Mouse (Mus musculus) hindbrain, embryonic 15.5 days (tissue): ENCODE results near the gene Calr. TPM values are rescaled to one million over a fixed set of nuclear protein-coding genes. Genes with fewer than 3 reads are reported as not detected.

Experiments used
- ATAC-seq: fragments of 200-750 bp; cut with Nextera tagmentation; 2 replicates; pipeline ENCODE4 v1.8.0; 2017; ENCODE audit warnings: low read depth, moderate number of reproducible peaks, moderate TSS enrichment; ENCODE audit not compliant: low FRiP score
- H3K27ac ChIP-seq: fragments of 300-500 bp; sonication (generic); replicated peaks from 2 replicates; pipeline ENCODE4 v1.5.1; 2015; ENCODE audit warnings: mild to moderate bottlenecking, inconsistent platforms
- H3K27me3 ChIP-seq: fragments of 300-500 bp; sonication (generic); 2 replicates; pipeline ENCODE4 v1.6.1; 2015; ENCODE audit warnings: control low read depth, inconsistent platforms
- H3K36me3 ChIP-seq: fragments of 300-500 bp; sonication (generic); 2 replicates; pipeline ENCODE4 v1.6.1; 2015; ENCODE audit warnings: control low read depth, inconsistent platforms
- H3K4me1 ChIP-seq: fragments of 300-500 bp; sonication (generic); replicated peaks from 2 replicates; pipeline ENCODE4 v1.6.1; 2015; ENCODE audit warnings: control low read depth, inconsistent platforms
- H3K4me2 ChIP-seq: fragments of 300-500 bp; sonication (generic); 2 replicates; pipeline ENCODE4 v1.6.1; 2015; ENCODE audit warnings: moderate library complexity, mild to moderate bottlenecking, inconsistent platforms
- H3K4me3 ChIP-seq: fragments of 300-500 bp; sonication (generic); 2 replicates; pipeline ENCODE4 v1.5.1; 2015; ENCODE audit warnings: mild to moderate bottlenecking, inconsistent platforms
- H3K9ac ChIP-seq: fragments of 300-500 bp; sonication (generic); 2 replicates; pipeline ENCODE4 v1.6.1; 2015; ENCODE audit warnings: inconsistent platforms
- H3K9me3 ChIP-seq: fragments of 300-500 bp; sonication (generic); 2 replicates; pipeline ENCODE4 v1.6.1; 2016; ENCODE audit warnings: control low read depth, inconsistent platforms
- WGBS: fragments of 180-500 bp; shearing (Covaris S2); methylation state at CpG from one replicate; pipeline ENCODE4 v1.1.7; 2015; 5-methylcytosine and 5-hydroxymethylcytosine counted together
- polyA plus RNA-seq: library from polyadenylated mRNA; unstranded; fragments of >200 nt; fragmentation: Nextera tagmentation; extraction: Ambion mirVana; gene quantifications from 2 replicates; pipeline ENCODE4 v1.2.1, GENCODE M21; 2015

Calr gene
- polyA plus RNA-seq, 1 experiment from 2014 or later = 710 TPM

DNA sequence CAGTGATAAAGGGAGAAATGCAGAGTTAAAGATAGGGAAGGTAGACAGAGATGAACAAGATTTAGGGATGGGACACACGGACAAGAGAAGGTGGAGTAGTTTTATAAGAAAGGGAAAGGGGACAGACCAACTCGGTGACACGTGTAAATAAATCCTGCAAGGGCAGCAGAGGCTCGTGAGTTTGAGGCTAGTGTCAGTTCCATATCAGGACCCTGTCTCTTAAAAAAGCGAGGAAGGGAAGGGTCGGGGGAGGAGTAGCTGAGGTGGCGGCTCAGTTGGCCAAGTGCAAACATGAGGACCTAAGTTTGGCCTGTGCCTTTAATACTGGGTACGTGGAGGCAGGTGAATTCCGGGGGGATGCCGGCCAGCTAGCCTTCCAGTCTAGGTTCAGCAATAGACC, 35.4 kb downstream of the Calr start:
- no peaks in the 10 kb centered on the region for H3K36me3 ChIP-seq
- 0 out of 2 replicates have a peak, but pooled peaks cover 10% of the 10 kb centered on the region for H3K27me3 ChIP-seq
- peak overlapping the region; percentile 37 for H3K4me3 ChIP-seq
- H3K4me1 ChIP-seq = peaks cover 42% of the 10 kb centered on the region
- ATAC-seq = no peak
- H3K4me2 ChIP-seq = peak overlapping the region; percentile 71
- no peaks in the 10 kb centered on the region for H3K9me3 ChIP-seq
- H3K9ac ChIP-seq = peak overlapping the region; percentile 38
- H3K27ac ChIP-seq = peak overlapping the region; percentile 67
- 12% methylated on average over 10 of the region's 10 CpGs for WGBS

DNA sequence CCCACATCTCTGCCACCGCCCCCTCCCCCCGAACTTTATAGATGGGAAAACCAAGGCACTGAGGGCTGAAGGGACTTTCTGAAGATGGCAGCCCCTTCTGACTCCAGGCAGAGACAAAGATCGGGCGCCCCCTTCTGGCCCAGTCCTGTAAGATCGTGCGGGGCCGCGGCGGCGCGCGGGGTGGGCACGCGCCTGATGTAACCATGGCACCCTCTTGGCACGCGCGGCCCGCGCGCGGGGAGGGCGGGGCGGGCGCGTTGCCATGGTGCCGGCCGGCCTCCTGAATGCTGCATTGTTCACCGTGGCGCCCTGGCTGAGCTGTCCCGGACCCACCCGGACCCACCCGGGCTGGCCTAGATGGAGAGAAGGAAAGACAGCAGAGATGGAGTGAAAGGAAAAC, 35.8 kb downstream of the Calr start:
- Histone ChIP-seq H3K4me3 (peak overlapping the region; percentile 37), H3K4me1 (peaks cover 42% of the 10 kb centered on the region), H3K27ac (peak overlapping the region; percentile 67), H3K36me3 (no peaks in the 10 kb centered on the region), H3K27me3 (0 out of 2 replicates have a peak, but pooled peaks cover 10% of the 10 kb centered on the region), H3K9ac (peak overlapping the region; percentile 38), H3K4me2 (peak overlapping the region; percentile 71), H3K9me3 (no peaks in the 10 kb centered on the region)
- WGBS = under 1% methylated on average over 32 of the region's 32 CpGs
- peak; percentile 87 for ATAC-seq

DNA sequence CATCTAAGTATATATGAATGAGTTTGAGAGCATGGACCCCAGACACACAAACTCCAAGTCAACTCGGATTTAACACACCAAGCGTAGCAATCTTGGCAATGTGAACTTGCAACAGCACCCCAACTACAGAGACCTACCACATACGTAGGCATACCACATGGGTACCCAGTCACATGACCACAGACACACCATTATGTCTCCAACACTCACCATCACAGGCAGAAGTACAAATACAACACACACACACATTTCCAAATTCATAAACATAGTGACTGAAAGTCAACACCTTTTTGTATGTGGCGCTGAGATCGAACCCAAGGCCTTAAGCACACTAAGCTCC, 36.8 kb downstream of the Calr start:
- Histone ChIP-seq H3K27me3 (0 out of 2 replicates have a peak, but pooled peaks cover 13% of the 10 kb centered on the region), H3K9ac (no peak overlapping the region), H3K36me3 (no peaks in the 10 kb centered on the region), H3K4me1 (peaks cover 37% of the 10 kb centered on the region), H3K4me2 (no peak overlapping the region), H3K27ac (no peak overlapping the region), H3K4me3 (no peak overlapping the region), H3K9me3 (no peaks in the 10 kb centered on the region)
- 72% methylated on average over 5 of the region's 5 CpGs for WGBS
- ATAC-seq = no peak

DNA sequence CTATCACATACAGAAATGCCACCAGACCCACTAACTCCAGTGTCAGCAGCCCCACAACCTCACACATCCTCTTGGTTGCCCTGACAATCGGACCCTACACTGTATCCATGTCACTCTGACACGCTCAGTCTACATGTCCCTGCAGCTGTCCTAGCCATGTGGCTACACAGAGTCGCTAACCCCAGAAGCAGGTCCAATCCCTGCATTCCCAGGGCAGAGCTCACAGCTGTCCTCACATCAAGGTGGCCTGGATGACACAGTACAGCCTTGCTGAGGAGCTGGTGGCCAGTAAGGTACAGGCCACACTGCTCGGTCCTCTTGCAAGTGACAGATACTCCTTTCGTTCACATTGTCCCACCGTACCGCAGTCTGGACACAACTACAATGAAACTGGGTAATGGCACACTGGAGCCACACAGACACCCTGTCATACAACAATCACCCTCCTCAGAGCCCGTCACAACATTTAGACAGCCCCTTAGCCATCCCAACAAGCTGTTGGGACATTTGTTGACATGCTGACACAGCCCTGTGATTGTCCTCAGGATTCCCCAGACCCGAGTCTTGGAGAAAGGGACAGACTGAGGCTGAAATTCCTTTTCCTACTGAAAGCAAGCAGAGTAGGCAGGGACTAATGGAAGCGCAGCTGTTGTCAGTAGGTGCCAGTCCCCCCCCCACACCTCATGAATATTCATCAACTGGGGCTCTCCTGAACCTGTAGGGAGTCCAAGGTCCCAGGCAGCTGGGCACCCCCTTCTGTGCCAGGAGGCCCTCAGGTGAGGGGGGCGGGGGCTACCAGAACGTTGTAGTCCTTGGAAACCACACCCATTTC, 37.4 kb downstream of the Calr start:
- Histone ChIP-seq H3K27me3 (0 out of 2 replicates have a peak, but pooled peaks cover 18% of the 10 kb centered on the region), H3K4me3 (no peak overlapping the region), H3K4me2 (no peak overlapping the region), H3K27ac (peak overlapping the region; percentile 3; the same call in 1 of the 2 replicates), H3K4me1 (peaks cover 31% of the 10 kb centered on the region), H3K36me3 (no peaks in the 10 kb centered on the region), H3K9ac (no peak overlapping the region), H3K9me3 (no peaks in the 10 kb centered on the region)
- ATAC-seq = no peak
- 49% methylated on average over 12 of the region's 12 CpGs for WGBS

DNA sequence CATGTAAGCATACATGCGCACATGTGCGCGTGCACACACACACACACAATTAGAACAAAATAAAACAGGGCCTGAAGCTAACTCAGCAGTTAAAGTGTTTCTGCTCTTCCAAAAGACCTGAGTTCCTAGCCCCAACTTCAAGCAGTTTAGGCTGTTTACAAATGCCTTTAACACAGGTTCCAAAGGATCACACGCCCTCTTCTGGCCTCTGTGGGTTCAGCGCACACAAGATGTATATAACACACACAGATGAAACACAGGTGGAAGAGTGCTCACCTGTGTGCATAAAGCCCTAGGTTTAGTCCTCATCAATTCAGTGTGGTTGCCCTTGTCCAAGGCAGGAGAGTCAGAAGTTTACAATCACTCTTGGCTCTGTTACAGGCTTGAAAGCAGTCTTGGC, 40.7 kb downstream of the Calr start:
- Histone ChIP-seq H3K9ac (no peak overlapping the region), H3K4me2 (no peak overlapping the region), H3K4me1 (peaks cover 17% of the 10 kb centered on the region), H3K9me3 (no peaks in the 10 kb centered on the region), H3K36me3 (no peaks in the 10 kb centered on the region), H3K27me3 (peaks cover 36% of the 10 kb centered on the region), H3K4me3 (no peak overlapping the region), H3K27ac (no peak overlapping the region)
- 95% methylated on average over 5 of the region's 5 CpGs for WGBS
- no peak for ATAC-seq

DNA sequence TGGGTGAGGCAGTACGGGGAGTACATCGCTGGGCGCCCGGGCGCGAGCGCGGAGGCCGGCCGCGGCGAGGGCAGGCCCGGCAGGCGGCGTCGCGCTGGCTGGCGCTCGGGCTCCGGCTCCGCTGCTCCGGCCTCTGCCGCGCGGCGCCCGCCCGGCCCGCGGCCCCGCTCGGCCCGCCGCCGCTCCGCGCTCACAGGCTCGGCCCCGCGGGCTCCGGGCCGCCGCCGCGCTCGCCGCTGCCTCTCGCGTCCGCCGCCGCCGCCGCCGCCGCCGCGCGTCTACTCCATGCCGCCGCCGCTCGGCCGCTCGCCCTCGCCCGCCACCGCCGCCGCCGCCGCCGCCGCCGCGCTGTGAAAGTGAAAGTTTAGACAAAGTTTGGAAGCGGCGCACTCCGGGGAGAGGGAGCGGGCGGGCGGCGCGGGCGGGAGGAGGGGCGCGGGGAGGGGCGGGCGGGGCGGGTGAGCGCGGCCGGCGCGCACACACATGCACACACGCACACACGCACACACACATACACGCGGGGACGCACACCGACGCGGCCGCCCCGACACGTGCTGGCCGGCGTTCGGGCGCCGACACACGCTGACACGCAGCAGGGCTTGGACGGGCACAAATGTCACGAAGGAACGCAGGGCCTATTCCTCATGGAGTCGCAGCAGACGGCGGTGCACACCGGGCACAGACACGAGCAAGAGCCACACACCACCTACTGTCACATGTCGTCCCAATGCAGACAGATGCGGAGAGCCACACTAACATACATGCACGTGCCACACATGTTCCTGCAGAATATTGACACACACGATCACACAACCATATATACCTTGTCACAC, 46.5 kb downstream of the Calr start, which contains the start of gene Nfix:
Gene Nfix (minus strand): TSS at position 346 of the 833 bp plus-strand sequence.
- peak within 1 kb of the TSS; percentile 87 for H3K27ac ChIP-seq
- H3K36me3 ChIP-seq = no peaks in the 10 kb centered on the region
- peaks cover 59% of the 10 kb centered on the region for H3K27me3 ChIP-seq
- H3K4me2 ChIP-seq = peak within 1 kb of the TSS; percentile 94
- H3K4me3 ChIP-seq = peak within 1 kb of the TSS; percentile 62
- no peaks in the 10 kb centered on the region for H3K9me3 ChIP-seq
- H3K9ac ChIP-seq = peak within 1 kb of the TSS; percentile 76
- peak; percentile 43; the same call in 1 of the 2 replicates for ATAC-seq
- 2% methylated on average over 54 of the region's 125 CpGs for WGBS
- peaks cover 36% of the 10 kb centered on the region for H3K4me1 ChIP-seq

DNA sequence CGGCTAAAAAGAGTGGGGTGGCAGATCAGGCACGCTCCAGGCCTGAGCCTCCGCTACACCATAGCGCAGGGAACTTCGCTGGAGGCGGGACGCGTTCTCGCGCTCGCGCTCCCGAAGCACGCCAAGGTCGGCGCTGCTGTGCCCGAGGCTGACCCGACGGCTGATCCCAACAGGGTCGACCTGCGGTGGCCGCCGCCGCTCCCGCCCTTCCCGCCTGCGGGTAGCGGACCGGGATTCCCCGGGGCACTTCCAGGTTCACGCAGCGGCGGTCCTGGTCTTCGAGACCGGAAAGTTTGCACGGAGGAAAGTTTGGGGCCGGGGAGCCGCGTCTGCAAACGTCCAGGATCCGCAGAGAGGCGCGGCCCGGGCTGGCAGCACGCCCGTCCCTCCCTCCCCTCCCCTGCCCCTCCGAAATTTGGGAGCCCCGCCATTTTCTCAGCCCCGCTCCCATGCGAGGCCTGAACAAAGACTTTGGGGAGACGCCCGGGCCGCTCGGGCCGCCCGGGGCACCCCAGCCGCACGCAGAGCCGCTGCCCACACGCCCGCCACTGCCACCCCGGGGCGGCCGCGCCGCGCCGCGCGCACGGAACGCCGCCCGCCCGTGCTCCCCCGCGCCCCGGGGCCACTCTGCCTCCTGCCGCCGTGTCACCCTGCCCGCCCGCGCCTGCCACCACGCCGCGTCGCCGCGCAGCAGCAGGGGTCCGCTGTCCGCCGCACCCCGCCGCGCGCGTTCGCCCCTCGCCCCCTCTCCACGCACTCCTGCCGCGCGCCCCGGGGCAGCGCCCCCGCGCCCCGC, 47.4 kb downstream of the Calr start:
- WGBS = under 1% methylated on average over 67 of the region's 108 CpGs
- H3K9me3 ChIP-seq = no peaks in the 10 kb centered on the region

DNA sequence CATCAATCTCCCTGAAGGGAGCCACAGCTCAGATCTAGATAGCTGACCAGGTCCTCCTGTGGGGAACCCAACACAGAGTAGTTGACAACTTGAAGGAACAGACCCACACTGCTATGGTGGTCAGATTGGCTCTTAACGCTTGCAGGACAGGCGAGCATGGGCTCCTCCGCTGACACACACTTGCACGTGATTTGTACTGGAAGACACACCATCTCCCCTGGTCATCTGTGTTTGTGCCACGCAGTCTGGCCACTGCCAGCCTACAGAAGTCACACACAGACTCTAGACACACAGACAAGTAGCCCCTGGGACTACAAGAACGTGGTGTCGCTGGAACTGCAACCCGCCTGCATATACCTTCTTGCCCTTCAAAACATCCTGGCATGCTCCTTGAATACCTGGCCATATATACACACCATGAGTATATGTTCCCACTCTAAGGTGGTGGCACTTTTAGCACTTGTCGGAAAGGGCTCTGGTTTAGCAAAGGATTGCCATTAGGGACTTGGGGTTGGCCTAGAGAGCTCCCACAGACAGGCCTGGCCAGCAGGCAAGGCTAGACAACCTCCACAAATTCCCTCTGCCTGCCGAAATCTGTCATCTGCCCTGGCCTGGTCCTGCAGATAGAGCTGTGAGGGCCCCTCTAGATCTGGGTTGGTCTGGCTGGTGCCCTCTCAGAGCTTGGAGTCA, 48.1 kb downstream of the Calr start:
- peak overlapping the region; percentile 94 for H3K4me2 ChIP-seq
- peaks cover 66% of the 10 kb centered on the region for H3K27me3 ChIP-seq
- H3K36me3 ChIP-seq = no peaks in the 10 kb centered on the region
- peaks cover 50% of the 10 kb centered on the region for H3K4me1 ChIP-seq
- peak overlapping the region; percentile 76 for H3K9ac ChIP-seq
- peak overlapping the region; percentile 62 for H3K4me3 ChIP-seq
- peak overlapping the region; percentile 87 for H3K27ac ChIP-seq
- 35% methylated on average over 10 of the region's 10 CpGs for WGBS
- H3K9me3 ChIP-seq = no peaks in the 10 kb centered on the region
- no peak for ATAC-seq

More for the DNA sequence above, 47.4 kb downstream of the Calr start:
- no peaks in the 10 kb centered on the region for H3K36me3 ChIP-seq
- peak overlapping the region; percentile 94 for H3K4me2 ChIP-seq
- peaks cover 60% of the 10 kb centered on the region for H3K27me3 ChIP-seq
- peak overlapping the region; percentile 87 for H3K27ac ChIP-seq
- peaks cover 44% of the 10 kb centered on the region for H3K4me1 ChIP-seq
- ATAC-seq = no peak
- peak overlapping the region; percentile 62 for H3K4me3 ChIP-seq
- H3K9ac ChIP-seq = peak overlapping the region; percentile 76

DNA sequence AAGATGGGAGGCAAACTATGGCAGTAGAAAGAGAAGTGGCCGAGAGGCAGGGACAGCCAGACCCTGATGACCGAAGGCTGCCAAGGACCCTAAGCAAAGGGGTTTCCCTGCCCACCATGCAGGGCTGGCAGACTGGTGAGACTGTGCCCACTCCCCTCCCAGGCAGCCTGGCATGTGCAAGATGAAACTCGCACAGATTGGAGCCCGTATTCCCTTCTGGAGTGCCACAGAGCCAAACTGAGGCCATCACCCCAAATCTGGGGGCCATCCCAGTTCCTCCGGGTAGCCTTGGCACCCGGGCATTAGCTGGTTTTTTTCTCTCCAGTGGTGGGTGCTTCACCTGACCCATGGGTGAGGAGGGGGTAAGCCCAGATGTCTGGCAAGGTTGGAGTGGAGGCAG, 48.8 kb downstream of the Calr start:
- no peak for ATAC-seq
- Histone ChIP-seq H3K27me3 (peaks cover 64% of the 10 kb centered on the region), H3K27ac (peak overlapping the region; percentile 87)

DNA sequence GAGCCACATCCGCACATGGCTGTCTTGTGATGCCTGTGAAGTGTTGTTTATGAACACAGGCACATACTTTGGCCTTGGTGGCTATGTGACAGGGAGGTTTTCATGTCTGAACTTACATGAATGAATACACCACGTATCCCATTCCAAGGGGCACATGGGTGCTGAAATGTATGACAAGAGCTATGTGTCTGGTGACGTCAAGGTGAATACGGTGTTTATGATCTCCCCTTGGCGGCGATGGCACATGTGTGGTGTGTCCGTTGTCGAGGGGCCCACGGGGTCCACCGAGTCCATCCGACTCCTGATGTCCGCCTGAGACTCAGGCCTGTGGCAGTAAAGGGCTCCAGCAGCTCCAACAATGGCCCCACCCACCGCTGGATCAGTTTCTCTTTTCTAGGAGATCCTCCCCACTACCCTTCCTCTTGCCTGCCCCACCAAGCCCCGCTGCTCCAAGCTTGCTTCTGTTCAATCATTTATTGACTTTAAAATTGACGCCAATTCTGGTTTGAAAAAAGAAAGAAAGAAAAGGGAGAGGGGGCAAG, 49.4 kb downstream of the Calr start:
- H3K9me3 ChIP-seq = no peaks in the 10 kb centered on the region
- WGBS = 83% methylated on average over 15 of the region's 15 CpGs
- H3K4me3 ChIP-seq = no peak overlapping the region
- peak overlapping the region; percentile 94 for H3K4me2 ChIP-seq
- ATAC-seq = no peak
- no peaks in the 10 kb centered on the region for H3K36me3 ChIP-seq
- H3K9ac ChIP-seq = no peak overlapping the region
- peaks cover 62% of the 10 kb centered on the region for H3K4me1 ChIP-seq
- peak overlapping the region; percentile 87 for H3K27ac ChIP-seq
- peaks cover 67% of the 10 kb centered on the region for H3K27me3 ChIP-seq

More for the DNA sequence above, 48.8 kb downstream of the Calr start:
- WGBS = 61% methylated on average over 6 of the region's 6 CpGs
- peak overlapping the region; percentile 62 for H3K4me3 ChIP-seq
- no peaks in the 10 kb centered on the region for H3K36me3 ChIP-seq
- peaks cover 56% of the 10 kb centered on the region for H3K4me1 ChIP-seq
- H3K4me2 ChIP-seq = peak overlapping the region; percentile 94
- no peaks in the 10 kb centered on the region for H3K9me3 ChIP-seq
- H3K9ac ChIP-seq = peak overlapping the region; percentile 76

DNA sequence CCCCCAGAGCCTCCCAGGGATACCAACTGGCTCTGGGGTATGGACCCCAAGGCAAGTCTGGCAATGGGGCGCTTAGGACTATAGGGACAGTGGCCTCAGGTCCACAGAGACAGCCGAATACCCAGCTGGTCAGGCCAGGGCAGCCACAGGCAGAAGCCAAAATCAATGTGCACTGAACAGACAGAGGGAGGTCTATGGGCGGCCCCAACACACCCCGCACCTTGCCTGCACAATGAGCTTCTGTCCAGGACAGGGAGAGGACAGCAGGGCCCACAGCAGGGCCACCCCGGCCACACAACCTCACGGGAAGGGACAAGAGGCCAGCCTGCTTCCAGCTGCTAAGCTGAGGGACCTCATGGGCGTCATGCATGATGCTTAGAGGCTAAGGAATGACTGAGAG, 52.2 kb downstream of the Calr start:
- peak overlapping the region; percentile 27; the same call in 1 of the 2 replicates for H3K9ac ChIP-seq
- peak overlapping the region; percentile 90 for H3K27ac ChIP-seq
- peak; percentile 53 for ATAC-seq
- no peaks in the 10 kb centered on the region for H3K36me3 ChIP-seq
- WGBS = 42% methylated on average over 7 of the region's 7 CpGs
- H3K4me1 ChIP-seq = peaks cover 69% of the 10 kb centered on the region
- H3K4me3 ChIP-seq = no peak overlapping the region
- no peaks in the 10 kb centered on the region for H3K9me3 ChIP-seq
- peaks cover 66% of the 10 kb centered on the region for H3K27me3 ChIP-seq
- peak overlapping the region; percentile 31 for H3K4me2 ChIP-seq
